Mouse (Mus musculus) kidney, postnatal 4 days (tissue): ENCODE measurements at regions not wholly inside any gene's neighbourhood (a gene's known extent, or its start where the extent isn't known, plus 50 kb on each side); places are given as distances from the start of the nearest gene placed in this dataset.

ENCODE experiments used
- DNase-seq, 2 experiments: peaks; one replicate each; pipeline ENCODE4 v3.0.0; 2021; ENCODE audit warnings: mixed read lengths in 2 of 2

DNA sequence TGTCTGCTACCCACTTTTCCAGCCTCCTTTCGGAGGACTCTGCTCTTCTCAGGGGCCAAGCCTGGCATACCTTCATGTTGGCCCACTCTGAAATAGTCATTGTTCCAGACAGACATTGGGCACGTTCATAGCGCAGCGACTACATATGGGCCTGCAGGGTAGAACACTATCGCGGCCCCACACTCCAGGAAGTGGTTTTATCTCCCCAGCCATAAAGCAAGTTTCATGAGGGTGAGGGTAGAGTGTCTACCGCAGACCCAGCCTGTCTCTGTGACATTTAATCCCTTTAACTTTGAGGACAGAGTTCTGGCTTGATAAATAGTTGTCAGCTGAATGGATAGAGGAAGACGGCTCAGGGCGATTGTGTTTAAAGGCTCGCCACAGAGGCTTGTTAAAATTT lies 177.5 kb upstream of the Elac2 start:
- no peak for DNase-seq

GRCm38 (mm10) chr11:64805567-64805966 lies 173.3 kb upstream of the Elac2 start:
- DNase-seq, result no peak

DNA sequence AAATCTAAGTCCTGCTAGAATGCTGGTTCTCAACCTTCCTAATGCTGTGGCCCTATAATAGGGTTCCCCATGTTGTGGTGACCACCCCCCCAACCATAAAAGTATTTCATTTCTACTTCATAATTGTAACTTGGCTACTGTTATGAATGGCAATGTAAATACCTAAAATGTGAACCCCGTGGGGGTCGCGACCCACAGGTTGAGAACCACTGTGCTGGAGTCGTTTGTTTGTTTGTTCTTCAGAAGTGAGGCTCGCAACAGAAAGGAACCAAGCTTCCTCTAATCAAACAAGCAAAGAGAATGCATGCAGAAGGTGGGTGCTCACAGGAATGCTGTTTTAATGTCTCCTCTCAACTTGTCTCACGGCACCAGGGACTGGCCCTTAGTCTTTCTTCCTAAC lies 166.4 kb upstream of the Elac2 start:
- DNase-seq, result no peak

GRCm38 (mm10) chr11:64829429-64829828 lies 149.4 kb upstream of the Elac2 start:
- no peak for DNase-seq

- no peak for DNase-seq
Measured at GRCm38 (mm10) chr11:64832453-64832852, 146.4 kb upstream of the Elac2 start.

GRCm38 (mm10) chr11:64833786-64834185 lies 145.1 kb upstream of the Elac2 start:
- DNase-seq, result peak; percentile 10 to 23

GRCm38 (mm10) chr11:64836771-64837170 lies 142.1 kb upstream of the Elac2 start:
- DNase-seq, result no peak

DNA sequence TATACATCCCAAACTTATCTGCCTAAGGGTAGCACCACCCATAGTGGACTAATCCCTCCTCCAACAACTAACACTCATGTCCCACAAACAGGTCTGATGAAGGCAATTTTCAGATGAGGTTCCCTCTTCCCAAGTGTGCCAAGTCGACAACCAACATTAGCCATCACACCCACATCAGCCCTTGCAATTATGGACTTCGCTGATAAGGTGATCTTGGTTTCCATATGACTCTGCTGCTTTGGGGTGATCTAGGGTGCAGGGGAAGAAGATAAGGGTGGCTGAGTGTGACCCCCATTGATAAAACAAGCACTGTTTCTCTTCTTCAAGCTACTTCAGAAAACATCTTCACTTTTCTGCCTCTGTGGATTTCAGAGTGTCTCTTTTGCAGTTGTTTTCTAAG lies 137.7 kb upstream of the Elac2 start:
- no peak for DNase-seq

GRCm38 (mm10) chr11:64842775-64843530 lies 135.9 kb upstream of the Elac2 start:
- DNase-seq, result no peak

DNA sequence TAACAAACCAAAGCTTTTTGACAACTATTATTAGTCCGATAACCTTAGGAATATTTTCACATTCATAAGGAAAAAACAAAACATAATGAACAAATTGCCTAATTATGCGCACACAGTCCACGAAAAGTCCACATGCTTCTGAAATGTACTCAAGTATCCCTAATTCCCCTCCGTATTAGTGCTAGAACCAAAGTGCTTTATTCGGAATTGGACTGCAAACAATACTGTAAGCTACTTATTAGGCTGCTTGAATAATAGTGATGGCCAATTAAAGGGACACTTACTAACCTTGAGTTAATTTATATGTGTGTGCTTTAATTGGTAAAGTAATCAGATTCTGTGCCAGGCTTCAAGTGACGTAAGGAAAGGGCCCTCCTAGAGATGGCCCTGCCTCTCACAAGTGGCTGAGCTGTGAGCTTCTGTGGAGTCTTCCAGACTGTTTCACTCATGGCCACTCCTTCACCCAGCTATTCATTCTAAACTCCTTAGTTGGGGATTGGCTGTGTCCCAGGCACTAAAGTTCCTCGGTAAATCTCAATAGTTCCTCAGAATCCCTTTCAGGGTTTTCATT lies 132.2 kb upstream of the Elac2 start:
- DNase-seq, result no peak

- no peak for DNase-seq
Measured at GRCm38 (mm10) chr11:64859636-64860035, 119.2 kb upstream of the Elac2 start.

DNA sequence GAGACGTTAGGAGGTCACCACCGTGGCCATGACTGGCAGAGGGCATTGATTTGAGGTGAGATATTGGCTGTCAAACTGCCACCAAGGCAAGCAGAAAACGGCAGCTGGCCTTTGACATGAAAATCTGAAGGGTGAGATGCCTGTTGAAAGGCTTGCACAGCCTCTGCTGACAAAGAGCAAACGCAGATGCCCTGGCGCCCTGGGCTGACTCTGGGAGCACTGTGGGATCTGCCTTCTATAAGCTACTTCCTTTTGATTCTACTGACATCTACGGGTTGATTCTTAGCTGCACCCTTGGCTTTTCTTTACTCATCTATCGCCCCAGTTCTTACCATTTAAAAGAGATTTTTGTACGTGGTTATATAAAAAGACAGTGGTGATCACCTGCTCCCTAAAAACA lies 98.2 kb upstream of the Elac2 start:
- DNase-seq, result no peak

DNA sequence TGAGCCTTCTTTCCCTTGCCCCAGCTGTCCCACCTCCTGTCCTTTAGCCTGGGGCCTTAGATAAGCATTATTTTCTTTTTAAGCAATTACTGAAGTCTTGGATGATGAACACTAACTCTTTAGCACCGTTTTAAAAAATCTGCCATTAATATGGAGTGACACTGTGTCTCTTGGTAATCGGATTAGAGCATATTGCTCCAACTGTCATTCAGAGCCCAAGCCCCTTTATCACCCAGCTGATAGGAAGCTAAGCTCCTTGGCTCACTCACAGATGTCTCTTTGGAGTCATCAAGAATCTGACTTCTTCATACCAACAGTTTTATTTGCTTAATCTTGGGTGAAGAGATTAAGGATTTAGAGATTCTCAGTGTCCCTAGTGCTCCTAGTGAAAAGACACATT lies 94.3 kb upstream of the Elac2 start:
- no peak for DNase-seq

DNA sequence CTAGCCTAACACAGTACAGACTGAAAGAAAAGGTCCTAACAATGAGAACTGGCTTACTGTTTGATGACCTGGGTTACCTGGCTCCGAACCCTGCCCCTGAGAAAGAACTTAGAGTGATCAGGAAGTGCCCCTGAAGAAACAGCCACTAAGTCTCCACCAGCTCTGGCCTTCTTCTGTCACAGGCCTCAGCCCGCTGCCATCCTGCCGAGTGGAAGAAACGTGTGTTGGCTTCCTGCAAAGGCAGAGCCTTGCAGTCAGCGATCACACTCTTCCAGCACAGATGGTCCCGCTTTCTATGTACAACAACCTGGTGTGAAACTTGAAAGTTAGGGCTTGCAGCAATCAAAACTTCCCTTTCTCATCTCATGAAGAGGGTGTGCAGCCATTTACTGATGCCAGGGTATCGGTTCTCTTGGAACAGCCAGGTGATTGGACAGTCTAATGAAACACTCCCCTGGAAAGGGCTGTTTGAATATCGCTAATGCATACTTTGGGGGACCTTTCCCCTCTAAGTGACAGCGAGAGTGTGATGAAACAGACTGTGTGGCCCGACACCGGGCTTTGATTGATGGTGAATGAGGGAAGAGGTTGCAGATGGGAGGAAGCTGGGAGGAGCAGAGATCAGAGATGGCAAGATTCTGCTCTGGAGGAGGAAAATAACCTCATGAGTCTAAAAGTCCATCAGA lies 89.4 kb upstream of the Elac2 start:
- DNase-seq, result no peak

DNA sequence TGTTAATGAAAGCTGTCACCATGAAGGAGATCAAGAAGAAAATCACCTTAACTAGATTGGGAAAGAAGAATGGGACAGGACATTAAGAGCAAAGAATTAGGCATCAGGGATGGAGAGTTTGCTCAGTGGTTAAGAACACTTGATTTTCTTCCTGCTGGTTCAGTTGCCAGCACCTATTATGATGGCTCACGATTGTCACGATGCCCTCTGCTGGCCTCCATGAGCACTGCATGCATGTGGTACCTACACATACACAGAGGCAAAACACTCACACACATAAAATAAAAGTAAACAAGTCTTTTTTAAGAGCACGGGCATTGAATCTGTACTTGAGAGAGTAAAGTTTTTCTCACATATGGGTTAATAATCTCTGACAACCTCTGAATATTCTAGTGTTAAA lies 88.1 kb upstream of the Elac2 start:
- peak; percentile 66 to 67 for DNase-seq

GRCm38 (mm10) chr11:64895804-64896466 lies 82.9 kb upstream of the Elac2 start:
- DNase-seq, result no peak

DNA sequence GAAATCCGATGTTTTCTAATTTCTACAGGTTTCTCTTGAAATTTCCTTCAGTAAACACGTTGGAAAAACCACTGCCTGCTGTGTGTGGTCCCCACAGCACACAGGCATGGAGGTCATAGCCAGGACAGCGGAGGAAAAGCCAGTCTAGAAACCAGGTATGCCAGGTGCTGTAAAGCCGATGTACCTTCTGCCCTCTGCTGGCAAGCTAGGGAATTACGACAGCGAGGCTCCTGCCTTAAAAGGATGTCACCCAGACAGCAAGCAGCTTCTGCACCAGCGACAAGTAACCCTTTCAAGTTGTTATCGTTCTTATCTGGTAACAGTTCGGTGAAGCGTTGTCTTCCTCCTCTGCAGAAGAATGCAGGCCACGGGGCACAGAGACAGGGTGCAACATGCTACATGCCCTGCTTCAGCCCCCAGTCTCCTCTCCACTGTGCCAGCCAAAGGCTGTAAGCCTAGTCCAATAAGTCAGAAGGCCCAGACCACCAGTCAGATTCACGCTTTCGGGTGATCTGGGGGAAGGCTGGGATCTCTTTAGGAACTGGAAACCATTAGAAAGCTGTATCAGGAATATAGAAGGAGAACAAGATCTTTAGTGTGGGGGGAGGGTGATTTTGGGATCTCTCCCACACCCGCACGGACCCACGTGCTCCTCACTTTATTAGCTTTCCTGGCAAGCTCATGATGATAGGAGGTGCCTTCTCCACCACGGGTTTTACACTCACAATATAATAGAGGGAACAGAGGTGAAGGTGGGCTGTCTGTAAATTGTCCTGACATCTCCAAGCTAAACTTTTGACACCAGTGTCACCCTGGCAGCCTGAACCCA lies 79.9 kb upstream of the Elac2 start:
- DNase-seq, result peak; percentile 89 to 90

DNA sequence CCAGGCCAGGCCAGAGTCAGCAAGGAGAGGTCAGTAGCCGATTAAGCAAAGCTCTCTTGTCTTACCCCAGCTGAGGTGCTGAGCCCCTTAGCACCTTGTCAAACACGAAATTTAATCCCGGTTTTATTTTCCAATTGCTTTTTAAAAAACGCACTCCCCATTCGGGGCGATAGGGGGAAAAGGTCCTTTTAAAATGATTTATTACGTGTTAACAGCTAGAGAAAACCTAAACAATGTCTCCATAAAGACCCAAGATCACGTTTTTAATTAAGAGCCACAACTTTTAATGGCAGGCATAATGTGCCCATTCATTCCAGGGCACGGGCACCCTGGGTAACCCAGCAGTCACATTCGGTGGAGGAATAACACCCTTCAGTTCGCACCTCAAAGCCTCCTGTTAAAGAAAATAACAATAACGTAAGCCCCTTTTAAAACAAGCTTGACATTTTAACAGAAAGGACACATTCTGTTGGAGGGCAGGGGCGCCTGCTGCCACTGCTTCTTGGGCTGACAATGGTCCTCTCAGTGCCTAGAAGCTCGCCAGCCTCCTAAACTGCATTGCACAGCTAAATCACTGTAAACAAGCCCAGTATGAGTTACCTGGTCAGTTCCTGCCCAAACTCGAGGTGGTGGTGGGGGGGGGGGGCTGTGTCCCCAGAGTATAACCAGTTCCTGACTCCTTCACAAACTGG lies 79.1 kb upstream of the Elac2 start:
- peak in 1 of 2 experiments; percentile 11 for DNase-seq

DNA sequence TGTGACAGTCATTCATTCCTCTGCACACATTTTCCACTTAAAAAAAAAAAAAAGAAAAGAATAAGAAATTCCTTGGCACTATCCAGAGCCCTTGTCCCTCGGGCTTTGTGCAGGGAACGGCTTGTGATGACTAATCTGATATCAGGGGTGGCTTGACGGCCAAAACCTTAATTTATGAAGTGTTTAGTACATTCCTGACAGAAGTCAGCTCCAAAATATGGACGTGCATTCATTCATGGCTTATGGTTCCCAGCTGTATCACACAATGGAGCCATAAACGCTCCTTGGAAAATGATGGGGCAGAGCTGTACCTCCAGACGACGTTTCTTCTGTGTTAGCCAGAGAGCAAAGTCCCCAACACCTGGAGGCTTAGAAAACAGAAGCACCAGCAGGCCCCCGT lies 62.1 kb upstream of the Elac2 start:
- peak; percentile 43 to 61 for DNase-seq

- DNase-seq, result no peak
Measured at GRCm38 (mm10) chr11:64917301-64917700, 61.5 kb upstream of the Elac2 start.

GRCm38 (mm10) chr11:64924989-64925388 lies 53.8 kb upstream of the Elac2 start:
- no peak for DNase-seq

DNA sequence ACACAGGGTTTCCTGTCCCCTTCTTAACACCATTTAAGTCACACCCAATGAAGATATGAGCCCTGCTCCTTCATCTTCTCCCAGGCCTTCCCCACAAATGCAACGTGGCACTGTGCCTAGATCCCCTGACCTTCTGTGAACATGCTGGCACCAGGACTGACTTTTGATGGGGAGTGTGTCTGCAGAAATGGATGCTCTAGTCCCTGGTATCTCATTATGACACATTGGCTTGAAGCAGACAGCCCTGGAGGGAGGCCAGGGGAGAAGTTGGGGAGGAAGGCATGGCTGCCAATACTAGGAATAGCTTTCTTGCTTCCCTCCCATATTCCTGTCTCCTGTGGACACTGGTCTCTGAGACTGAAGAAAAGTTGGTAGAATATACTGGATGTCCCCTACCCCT lies 52.9 kb upstream of the Elac2 start:
- DNase-seq, result no peak
